Mouse (Mus musculus): ENCODE measurements at regions not wholly inside any gene's neighbourhood (a gene's known extent, or its start where the extent isn't known, plus 50 kb on each side); places are given as distances from the start of the nearest gene placed in this dataset.

DNA sequence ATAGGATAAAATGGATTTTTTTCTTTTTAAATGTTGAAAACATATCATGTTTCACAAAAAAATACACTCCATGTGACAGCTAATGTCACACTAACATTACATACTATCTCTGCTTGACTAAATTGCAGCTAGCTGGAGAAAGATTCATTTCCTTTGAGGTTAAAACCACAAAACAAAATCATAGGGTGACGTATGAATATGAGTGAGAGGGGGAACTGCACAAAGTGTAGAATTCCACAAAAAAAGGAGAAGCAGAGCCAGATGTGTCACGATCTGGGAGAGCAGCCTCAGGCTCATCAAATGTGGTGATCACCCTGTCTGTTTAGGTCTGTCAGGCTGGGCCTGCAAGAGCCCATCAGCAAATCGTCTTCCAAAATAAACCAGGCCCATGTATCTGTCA lies 593.7 kb upstream of the Kirrel3 start:
- TF ChIP-seq POLR2A (IDR thresholded peaks at IDR 0.05; ENCODE audit: insufficient read depth, low read depth, low read length) (no peak), CTCF (IDR thresholded peaks at IDR 0.05) (no peak), EP300 (IDR thresholded peaks at IDR 0.05; ENCODE audit: insufficient read depth, low read depth, low read length) (no peak)

All from heart, adult 2 months (tissue).